Mouse (Mus musculus): Measurements from ENCODE around the gene Tbc1d13.
"Not testable (repeated sequence)": the region's sequence is repeated elsewhere in the genome, so short reads cannot be mapped to it uniquely, and the experiment has no call there.

Tbc1d13 gene

DNA sequence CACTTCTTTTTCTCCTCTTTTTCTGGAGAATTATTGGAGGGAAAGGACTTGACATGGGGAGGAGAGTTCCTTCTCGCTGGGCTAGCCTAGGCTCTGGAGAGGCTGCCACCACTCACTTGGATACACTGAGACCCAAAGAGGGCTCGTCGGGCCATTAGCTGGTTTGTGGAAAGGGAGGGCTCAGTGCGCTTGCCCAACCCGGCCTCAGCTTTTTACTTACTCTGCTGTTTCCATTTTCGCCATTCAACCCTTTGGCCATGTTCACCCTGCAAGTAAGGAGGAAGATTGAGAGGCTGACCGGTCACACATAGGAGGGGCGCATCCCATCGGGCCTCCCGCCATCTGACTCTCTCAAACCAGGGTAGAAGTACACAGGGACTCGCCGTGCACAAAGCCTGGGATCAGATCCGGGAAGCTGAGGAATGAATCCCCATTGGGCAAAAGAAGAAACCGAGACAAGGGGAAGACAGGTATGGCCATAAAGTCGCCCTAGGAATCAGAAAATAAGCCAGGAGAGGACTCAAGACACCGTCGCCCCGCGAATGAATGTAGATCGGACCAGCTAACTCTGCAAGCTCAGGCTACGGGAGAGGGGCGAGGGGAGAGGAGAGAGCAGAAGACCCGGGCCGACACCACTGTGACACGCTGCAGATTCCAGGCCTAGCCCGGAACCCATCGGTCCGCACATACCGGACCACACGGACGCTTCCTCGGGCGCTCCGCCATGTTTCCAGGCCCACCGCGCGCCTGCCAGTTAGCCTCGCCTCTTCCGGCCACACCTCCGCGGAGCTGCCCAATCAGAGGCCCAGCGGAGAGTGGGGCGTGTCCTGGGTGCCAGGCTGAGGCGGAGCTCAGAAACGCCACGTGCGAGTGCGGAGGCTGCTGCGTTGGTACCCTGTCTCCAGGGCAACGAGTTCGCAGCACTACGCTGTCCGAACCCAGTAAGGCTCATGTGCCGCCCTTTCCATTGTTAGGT, 44.4 kb downstream of the Tbc1d13 start, which contains the start of gene Spout1:
Gene Spout1, minus strand, starts transcription at position 760 of the 976 bp plus-strand sequence.
- DNase-seq (ENCODE audit: low spot score in 2 of 2), result peak; percentile 90 to 93

DNA sequence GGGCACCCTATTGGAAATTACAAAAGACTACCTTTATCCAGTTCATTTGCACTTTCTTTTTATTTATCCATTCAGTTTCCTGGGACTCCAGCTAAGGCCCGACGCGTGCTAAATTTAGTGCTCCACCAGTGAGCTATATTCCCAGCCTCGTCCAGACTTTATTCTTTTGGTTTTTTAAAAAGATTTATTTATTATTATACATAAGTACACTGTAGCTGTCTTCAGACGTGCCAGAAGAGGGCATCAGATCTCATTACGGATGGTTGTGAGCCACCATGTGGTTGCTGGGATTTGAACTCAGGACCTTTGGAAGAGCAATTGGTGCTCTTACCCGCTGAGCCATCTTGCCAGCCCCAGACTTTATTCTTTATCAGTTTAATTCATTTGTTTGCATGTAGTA, 45.2 kb downstream of the Tbc1d13 start:
- not testable (repeated sequence) for DNase-seq (ENCODE audit: low spot score in 2 of 2)

DNA sequence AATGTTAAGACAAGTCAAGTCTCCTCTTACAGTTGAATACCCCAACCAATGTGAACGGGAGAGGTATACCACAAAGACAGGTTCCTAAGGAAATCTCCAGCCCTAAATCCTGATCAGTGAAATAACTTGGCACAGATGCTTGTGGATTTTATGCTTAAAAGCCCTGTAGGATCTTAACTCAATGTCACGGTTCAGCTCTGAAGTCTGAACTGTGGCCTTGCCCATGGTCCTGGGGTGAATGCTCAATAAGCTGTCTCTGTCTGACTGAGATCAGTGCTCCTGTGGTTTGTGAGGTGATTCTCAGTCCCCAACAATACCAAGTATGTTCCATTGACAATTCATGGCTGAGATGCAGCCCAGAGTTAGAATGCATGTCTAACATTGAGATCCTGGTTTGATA, 48.9 kb downstream of the Tbc1d13 start:
- DNase-seq (ENCODE audit: low spot score in 2 of 2), result no peak

GRCm38 (mm10) chr2:30183721-30184120, 50.2 kb downstream of the Tbc1d13 start:
- no peak for DNase-seq (ENCODE audit: low spot score in 2 of 2)

- DNase-seq (ENCODE audit: low spot score in 2 of 2), result no peak
Observed at GRCm38 (mm10) chr2:30185276-30185675, 51.7 kb downstream of the Tbc1d13 start.

- DNase-seq (ENCODE audit: low spot score in 2 of 2), result no peak
Observed at GRCm38 (mm10) chr2:30185681-30186080, 52.1 kb downstream of the Tbc1d13 start.

- no peak for DNase-seq (ENCODE audit: low spot score in 2 of 2)
Observed at GRCm38 (mm10) chr2:30191790-30192580, 58.4 kb downstream of the Tbc1d13 start.

DNA sequence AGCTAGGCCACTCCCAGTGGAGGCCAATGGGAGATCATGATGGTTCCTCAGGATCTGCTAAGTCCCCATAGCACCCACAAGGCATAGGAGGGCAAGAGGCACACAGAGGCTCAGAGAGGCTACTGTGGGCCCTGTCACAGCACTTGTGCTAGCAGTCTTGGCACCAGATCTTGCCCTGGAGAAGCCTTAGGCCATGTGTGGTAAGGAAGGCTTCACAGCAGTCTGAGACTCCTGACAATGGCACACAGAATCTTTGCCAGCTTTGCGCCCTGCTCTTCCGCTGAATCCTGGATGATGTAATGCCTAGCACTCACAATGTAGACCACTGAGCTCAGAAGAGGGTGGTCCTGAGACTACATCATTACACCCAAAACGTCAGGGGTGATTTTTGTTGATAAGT, 61.1 kb downstream of the Tbc1d13 start:
- DNase-seq (ENCODE audit: low spot score in 2 of 2), result no peak

DNA sequence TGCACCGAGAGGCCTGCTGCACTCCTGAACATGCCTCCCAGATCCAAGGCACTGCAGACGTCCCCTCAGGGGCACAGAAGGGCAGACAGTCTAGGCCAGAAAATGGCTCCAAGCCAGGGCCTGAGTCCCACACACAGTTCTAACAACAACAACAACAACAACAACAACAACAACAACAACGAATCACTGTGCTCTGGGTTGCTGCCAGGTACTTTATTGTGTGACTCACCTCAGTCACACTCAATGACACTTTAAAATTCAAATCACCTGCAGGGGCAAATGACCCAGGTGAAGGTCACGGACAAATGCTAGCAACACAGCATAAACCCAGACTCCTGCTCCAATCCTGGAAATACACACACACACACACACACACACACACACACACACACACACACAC, 64.5 kb downstream of the Tbc1d13 start:
- DNase-seq (ENCODE audit: low spot score in 2 of 2), result no peak

- peak in 1 of 2 experiments; percentile 44 for DNase-seq (ENCODE audit: low spot score in 2 of 2)
Observed at GRCm38 (mm10) chr2:30199984-30200383, 66.4 kb downstream of the Tbc1d13 start.

- DNase-seq (ENCODE audit: low spot score in 2 of 2), result no peak
Observed at GRCm38 (mm10) chr2:30200388-30200925, 66.9 kb downstream of the Tbc1d13 start.

All from urinary bladder, postnatal 36 days (tissue).